Mouse (Mus musculus) bone marrow macrophage, adult 2 months (primary cell): ENCODE results near the gene 3110082J24Rik.

Experiments used
- CTCF ChIP-seq: IDR thresholded peaks from 2 replicates; pipeline ENCODE4 v1.5.1; 2012; ENCODE audit warnings: low read depth, mild to moderate bottlenecking, low read length, moderate library complexity
- POLR2A ChIP-seq: IDR thresholded peaks from 2 replicates; pipeline ENCODE4 v1.6.1; 2012; ENCODE audit warnings: mild to moderate bottlenecking, low read depth, low read length, borderline replicate concordance

DNA sequence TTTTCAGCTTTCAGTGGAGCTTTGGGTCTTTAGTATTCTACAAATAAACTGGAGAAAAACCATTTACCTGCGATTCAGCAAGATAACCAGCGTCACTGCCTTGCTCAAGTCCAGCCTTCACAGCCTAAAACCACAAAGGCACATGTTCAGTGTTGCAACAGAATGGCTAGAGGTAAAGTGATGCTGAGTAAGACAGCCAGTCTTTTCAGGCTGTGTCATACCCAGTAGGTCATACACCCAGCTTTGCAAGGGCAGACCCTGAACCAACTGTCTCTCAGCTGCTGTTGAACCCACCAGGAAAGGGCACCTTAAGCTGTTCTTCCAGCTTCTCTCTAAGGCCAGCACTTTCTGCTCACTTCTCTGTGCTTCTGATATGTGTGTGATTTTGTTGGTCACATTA is 26.3 kb upstream of the 3110082J24Rik start:
- no peak for TF ChIP-seq CTCF
- no peak for TF ChIP-seq POLR2A
